Mouse (Mus musculus): ENCODE results near the gene Atp6v1f. TPM values are rescaled to one million over a fixed set of nuclear protein-coding genes. Genes with fewer than 3 reads are reported as not detected.

Atp6v1f gene
- polyA plus RNA-seq, 1 experiment from 2014 or later = 199 TPM

Other genes starting within 250 kb of the Atp6v1f start
- 23.0 and 28.0 TPM in 2 replicates for gene Hilpda, start 195.2 kb upstream of the Atp6v1f start, polyA plus RNA-seq (2015; fragmentation: Nextera tagmentation; extraction: Ambion mirVana)
- gene Fam71f2, start 188.1 kb upstream of the Atp6v1f start, polyA plus RNA-seq (2015; fragmentation: Nextera tagmentation; extraction: Ambion mirVana) = 0.23 TPM in 1 of 2 replicates, not detected in the other
- 0.21 and 0.32 TPM in 2 replicates for gene Fam71f1, start 148.6 kb upstream of the Atp6v1f start, polyA plus RNA-seq (2015; fragmentation: Nextera tagmentation; extraction: Ambion mirVana)
- 409 and 427 TPM in 2 replicates for gene Calu, start 119.6 kb upstream of the Atp6v1f start, polyA plus RNA-seq (2015; fragmentation: Nextera tagmentation; extraction: Ambion mirVana)
- 0.51 and 0.55 TPM in 2 replicates for gene Opn1sw, start 79.2 kb upstream of the Atp6v1f start, polyA plus RNA-seq (2015; fragmentation: Nextera tagmentation; extraction: Ambion mirVana)
- 24.0 and 27.6 TPM in 2 replicates for gene Ccdc136, start 71.4 kb upstream of the Atp6v1f start, polyA plus RNA-seq (2015; fragmentation: Nextera tagmentation; extraction: Ambion mirVana)
- 40.6 and 42.5 TPM in 2 replicates for gene Flnc, start 34.5 kb upstream of the Atp6v1f start, polyA plus RNA-seq (2015; fragmentation: Nextera tagmentation; extraction: Ambion mirVana)
- gene Atp6v1fnb, start 3.7 kb downstream of the Atp6v1f start, polyA plus RNA-seq (2015; fragmentation: Nextera tagmentation; extraction: Ambion mirVana) = not detected in 2 replicates
- gene Kcp, start 40.2 kb downstream of the Atp6v1f start, polyA plus RNA-seq (2015; fragmentation: Nextera tagmentation; extraction: Ambion mirVana) = 11.9 and 13.0 TPM in 2 replicates
- gene Irf5, start 58.9 kb downstream of the Atp6v1f start, polyA plus RNA-seq (2015; fragmentation: Nextera tagmentation; extraction: Ambion mirVana) = 7.4 and 7.9 TPM in 2 replicates
- 57.6 and 58.3 TPM in 2 replicates for gene Tnpo3, start 142.2 kb downstream of the Atp6v1f start, polyA plus RNA-seq (2015; fragmentation: Nextera tagmentation; extraction: Ambion mirVana)
- gene Tspan33, start 226.5 kb downstream of the Atp6v1f start, polyA plus RNA-seq (2015; fragmentation: Nextera tagmentation; extraction: Ambion mirVana) = 5.8 and 9.4 TPM in 2 replicates